ENCODE assay signal across 9 mouse cellular contexts in the genomic region with DNA sequence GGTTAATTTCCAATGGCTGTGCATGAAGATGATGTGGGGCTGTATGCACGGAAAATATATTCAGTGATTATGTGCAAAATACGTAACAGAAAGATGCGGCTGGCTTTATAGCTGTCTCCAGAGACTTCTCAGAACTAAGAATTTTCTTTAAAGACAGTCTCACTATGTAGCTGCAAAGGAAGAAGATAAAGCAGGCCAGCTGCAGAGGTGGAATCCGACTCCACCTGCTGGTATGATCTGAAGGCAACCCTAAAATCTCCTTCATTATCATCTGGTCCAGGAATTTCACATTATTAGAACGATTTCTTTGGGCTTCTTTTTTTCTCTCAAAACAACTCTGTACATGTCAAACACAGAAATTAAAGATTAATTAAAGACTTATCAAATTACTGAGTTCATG.
A peak's percentile ranks its signal among the peaks of the same experiment; 100 is the strongest.
DNase-seq lines count a peak whose midpoint lies in the region; ATAC-seq and TF ChIP-seq lines count a peak whose summit lies in the region.
"Had no signal": no experiment of that assay in that cellular context is flagged by ENCODE, and none has a peak within 500 bp of the region (broad histone marks: within the 10 kb centered on the region; RNA-seq: fewer than 3 reads in every experiment).

No protein-coding gene starts in this region.

- no peaks in the 10 kb centered on the region for H3K9me3 ChIP-seq in embryonic facial prominence, embryonic 11.5 days (replicated peaks; ENCODE audit: control insufficient read depth, low read length)
- no peaks in the 10 kb centered on the region for H3K9me3 ChIP-seq in embryonic facial prominence, embryonic 10.5 days
- no peaks in the 10 kb centered on the region for H3K9me3 ChIP-seq in liver, postnatal 0 days (ENCODE audit: low read length)
- no peaks in the 10 kb centered on the region for H3K9me3 ChIP-seq in midbrain, embryonic 15.5 days

- no peak overlapping the region for H3K27ac ChIP-seq in embryonic facial prominence, embryonic 11.5 days (replicated peaks; ENCODE audit: low read depth, low read length)
- no peak overlapping the region for H3K27ac ChIP-seq in embryonic facial prominence, embryonic 10.5 days (replicated peaks)
- H3K27ac ChIP-seq in liver, postnatal 0 days (ENCODE audit: low read depth) = no peak overlapping the region
- no peak overlapping the region for H3K27ac ChIP-seq in midbrain, embryonic 15.5 days
- H3K27ac ChIP-seq: liver, embryonic 14.5 days had no signal

- no peak overlapping the region for H3K9ac ChIP-seq in embryonic facial prominence, embryonic 11.5 days (replicated peaks; ENCODE audit: low read length)
- H3K9ac ChIP-seq in liver, postnatal 0 days (replicated peaks) = no peak overlapping the region
- no peak overlapping the region for H3K9ac ChIP-seq in midbrain, embryonic 15.5 days
- H3K9ac ChIP-seq: liver, embryonic 14.5 days had no signal

- TF ChIP-seq EP300 in liver, postnatal 0 days (IDR thresholded peaks at IDR 0.05; ENCODE audit: low read depth) = no peak

- peak; percentile 30 for DNase-seq in embryonic facial prominence, embryonic 11.5 days (ENCODE audit: low spot score)
- no peak for DNase-seq in embryonic facial prominence, embryonic 10.5 days (ENCODE audit: low spot score)
- DNase-seq in liver, postnatal 0 days = no peak
- DNase-seq in liver = no peak
- peak; percentile 48 for DNase-seq in brain, adult 2 months (ENCODE audit: low read depth, low spot score)
- DNase-seq in gastrocnemius, adult 8-10 months (ENCODE audit: low spot score in 2 of 2) = no peak

- no peaks in the 10 kb centered on the region for H3K27me3 ChIP-seq in embryonic facial prominence, embryonic 11.5 days (ENCODE audit: control insufficient read depth, insufficient read depth, low read length)
- no peaks in the 10 kb centered on the region for H3K27me3 ChIP-seq in embryonic facial prominence, embryonic 10.5 days (replicated peaks; ENCODE audit: low read depth, poor library complexity, severe bottlenecking)
- no peaks in the 10 kb centered on the region for H3K27me3 ChIP-seq in liver, postnatal 0 days (ENCODE audit: insufficient read depth, low read length)
- H3K27me3 ChIP-seq in midbrain, embryonic 15.5 days (replicated peaks) = no peaks in the 10 kb centered on the region

- H3K36me3 ChIP-seq in embryonic facial prominence, embryonic 11.5 days (replicated peaks; ENCODE audit: control insufficient read depth, insufficient read depth, low read depth, low read length) = no peaks in the 10 kb centered on the region
- no peaks in the 10 kb centered on the region for H3K36me3 ChIP-seq in embryonic facial prominence, embryonic 10.5 days (replicated peaks)
- H3K36me3 ChIP-seq in liver, postnatal 0 days (replicated peaks; ENCODE audit: insufficient read depth, low read length) = no peaks in the 10 kb centered on the region
- no peaks in the 10 kb centered on the region for H3K36me3 ChIP-seq in midbrain, embryonic 15.5 days (replicated peaks)

- H3K4me1 ChIP-seq in embryonic facial prominence, embryonic 11.5 days (ENCODE audit: control insufficient read depth, insufficient read depth, low read length) = no peaks in the 10 kb centered on the region
- no peaks in the 10 kb centered on the region for H3K4me1 ChIP-seq in embryonic facial prominence, embryonic 10.5 days
- H3K4me1 ChIP-seq in liver, postnatal 0 days (ENCODE audit: insufficient read depth) = no peaks in the 10 kb centered on the region
- no peaks in the 10 kb centered on the region for H3K4me1 ChIP-seq in midbrain, embryonic 15.5 days

- no peak for ATAC-seq in embryonic facial prominence, embryonic 11.5 days (replicated peaks; ENCODE audit: insufficient number of reproducible peaks, low FRiP score, low TSS enrichment, low read depth)
- ATAC-seq in liver, postnatal 0 days = no peak
- ATAC-seq in midbrain, embryonic 15.5 days (replicated peaks) = peak; percentile 90
- ATAC-seq in monocyte, adult 5-6 weeks (replicated peaks; ENCODE audit: insufficient number of reproducible peaks, low FRiP score, low TSS enrichment, poor library complexity, severe bottlenecking) = no peak

- TF ChIP-seq CTCF in liver, postnatal 0 days (IDR thresholded peaks at IDR 0.05; ENCODE audit: low read depth) = peak; percentile 31

- H3K4me2 ChIP-seq in embryonic facial prominence, embryonic 11.5 days (ENCODE audit: low read depth, low read length) = no peak overlapping the region
- no peak overlapping the region for H3K4me2 ChIP-seq in liver, postnatal 0 days (ENCODE audit: low read depth, low read length)
- no peak overlapping the region for H3K4me2 ChIP-seq in midbrain, embryonic 15.5 days

- no peak overlapping the region for H3K4me3 ChIP-seq in embryonic facial prominence, embryonic 11.5 days (ENCODE audit: low read depth, low read length)
- H3K4me3 ChIP-seq in embryonic facial prominence, embryonic 10.5 days = no peak overlapping the region
- no peak overlapping the region for H3K4me3 ChIP-seq in liver, postnatal 0 days (ENCODE audit: low read depth, low read length)
- H3K4me3 ChIP-seq in midbrain, embryonic 15.5 days = no peak overlapping the region

- 73% methylated on average over 5 of the region's 5 CpGs for WGBS in embryonic facial prominence, embryonic 11.5 days
- 81% methylated on average over 5 of the region's 5 CpGs for WGBS in embryonic facial prominence, embryonic 10.5 days
- 65% methylated on average over 5 of the region's 5 CpGs for WGBS in liver, postnatal 0 days (ENCODE audit: insufficient replicate concordance)
- 61% methylated on average over 5 of the region's 5 CpGs for WGBS in midbrain, embryonic 15.5 days

Comparison
In these comparisons a context has a peak if more than half of its experiments do, and no peak if none do; other contexts are left out.
1. DNase-seq: peak in embryonic facial prominence, embryonic 11.5 days (single experiment) and brain, adult 2 months (single experiment); none in embryonic facial prominence, embryonic 10.5 days (single experiment), liver, postnatal 0 days (single experiment), liver (single experiment) and gastrocnemius, adult 8-10 months (0 of 2).